Mouse (Mus musculus): ENCODE measurements around the gene Psmd5.

DNA sequence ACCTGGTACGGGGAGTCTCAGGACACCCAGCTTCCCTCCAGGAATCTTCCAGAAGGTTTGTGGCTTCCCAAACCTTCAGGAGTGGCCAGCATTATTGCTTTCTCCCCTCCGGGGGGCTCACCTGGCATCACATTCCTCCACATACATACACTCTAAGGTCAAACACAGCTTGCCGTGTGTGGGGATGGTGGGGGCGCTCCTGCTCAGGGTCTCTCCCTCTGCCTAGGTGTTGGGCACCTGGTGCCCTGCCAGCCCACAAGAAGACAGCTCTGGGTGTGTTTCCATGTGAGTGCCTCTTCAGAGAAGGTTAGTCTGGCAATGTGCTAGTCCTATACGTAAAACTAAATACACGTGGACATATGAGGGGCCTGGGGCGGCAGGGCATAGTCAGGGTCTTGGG lies 37.8 kb upstream of the Psmd5 start:
- no peak for TF ChIP-seq CTCF (conservative IDR thresholded peaks at IDR 0.05; ENCODE audit: low read length)
- TF ChIP-seq NANOG (IDR thresholded peaks at IDR 0.05; ENCODE audit: borderline replicate concordance, low read length): no peak
